Mouse (Mus musculus): ENCODE results near the gene Gsk3a. TPM values are rescaled to one million over a fixed set of nuclear protein-coding genes. Genes with fewer than 3 reads are reported as not detected.

Gene Gsk3a
- polyA plus RNA-seq, 2 experiments = 8.4 to 48.6 TPM

DNA sequence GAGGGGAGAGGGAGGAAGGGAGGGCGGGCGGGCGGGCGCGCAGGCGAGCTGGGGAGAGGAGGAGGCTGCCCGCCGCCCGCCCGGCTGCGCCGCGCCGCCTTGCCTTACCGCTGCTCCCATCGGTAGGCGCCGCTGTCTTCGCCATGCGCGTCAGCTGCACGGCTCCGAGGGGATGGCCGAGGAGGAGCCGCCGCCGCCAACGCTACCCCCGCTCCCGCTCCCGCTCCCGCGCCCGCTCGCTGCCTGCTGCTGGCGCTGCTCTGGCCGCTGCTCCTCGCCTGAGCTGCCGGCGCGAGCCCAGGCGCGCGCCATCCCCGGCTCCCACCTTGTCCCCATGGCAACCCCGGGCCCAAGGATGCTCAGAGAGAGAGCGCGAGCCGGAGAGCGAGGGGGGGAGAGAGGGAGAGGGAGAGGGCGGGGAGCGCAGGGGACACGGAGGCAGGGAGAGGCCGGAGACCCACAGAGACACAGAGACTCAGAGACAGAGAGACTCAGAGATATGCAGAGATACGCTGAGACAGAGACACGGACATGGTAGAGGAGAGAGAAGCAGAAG lies 58.0 kb downstream of the Gsk3a start, which contains the start of gene Pou2f2:
Pou2f2 (minus strand) TSS at position 121 of the 556 bp plus-strand sequence.
- WGBS (ENCODE audit: insufficient replicate concordance) = under 1% methylated on average over 45 of the region's 56 CpGs
- H3K9ac ChIP-seq (replicated peaks) = no peak within 1 kb of the TSS
- no peaks in the 10 kb centered on the region for H3K9me3 ChIP-seq (ENCODE audit: control insufficient read depth, low read length)
- 0 out of 2 replicates have a peak, but pooled peaks have one; percentile 37 for ATAC-seq (ENCODE audit: insufficient read depth)
- no peaks in the 10 kb centered on the region for H3K36me3 ChIP-seq (replicated peaks; ENCODE audit: control insufficient read depth, insufficient read depth, low read depth)
- H3K27ac ChIP-seq = no peak within 1 kb of the TSS
- DNase-seq (ENCODE audit: low read depth in 3 of 3, low spot score in 3 of 3) = no peak
- H3K4me3 ChIP-seq (ENCODE audit: insufficient read depth in 1 of 2, low read depth in 2 of 2, low read length in 2 of 2) = peak within 1 kb of the TSS; percentile 8 to 33; a peak in 3 of 4 replicates
- no peak for TF ChIP-seq EP300 (IDR thresholded peaks at IDR 0.05; ENCODE audit: low read depth)
- peak; percentile 31 for TF ChIP-seq CTCF (IDR thresholded peaks at IDR 0.05; ENCODE audit: low read depth)
- peaks cover 0 to 2% of the 10 kb centered on the region in 2 experiments; a peak in 2 of 4 replicates for H3K4me1 ChIP-seq (replicated peaks; ENCODE audit: control insufficient read depth in 2 of 2, insufficient read depth in 2 of 2, low read length in 1 of 2)
- H3K27me3 ChIP-seq (ENCODE audit: control insufficient read depth, insufficient read depth, low read length) = peaks cover 78% of the 10 kb centered on the region
- H3K4me2 ChIP-seq (ENCODE audit: low read depth) = peak within 1 kb of the TSS; percentile 45

DNA sequence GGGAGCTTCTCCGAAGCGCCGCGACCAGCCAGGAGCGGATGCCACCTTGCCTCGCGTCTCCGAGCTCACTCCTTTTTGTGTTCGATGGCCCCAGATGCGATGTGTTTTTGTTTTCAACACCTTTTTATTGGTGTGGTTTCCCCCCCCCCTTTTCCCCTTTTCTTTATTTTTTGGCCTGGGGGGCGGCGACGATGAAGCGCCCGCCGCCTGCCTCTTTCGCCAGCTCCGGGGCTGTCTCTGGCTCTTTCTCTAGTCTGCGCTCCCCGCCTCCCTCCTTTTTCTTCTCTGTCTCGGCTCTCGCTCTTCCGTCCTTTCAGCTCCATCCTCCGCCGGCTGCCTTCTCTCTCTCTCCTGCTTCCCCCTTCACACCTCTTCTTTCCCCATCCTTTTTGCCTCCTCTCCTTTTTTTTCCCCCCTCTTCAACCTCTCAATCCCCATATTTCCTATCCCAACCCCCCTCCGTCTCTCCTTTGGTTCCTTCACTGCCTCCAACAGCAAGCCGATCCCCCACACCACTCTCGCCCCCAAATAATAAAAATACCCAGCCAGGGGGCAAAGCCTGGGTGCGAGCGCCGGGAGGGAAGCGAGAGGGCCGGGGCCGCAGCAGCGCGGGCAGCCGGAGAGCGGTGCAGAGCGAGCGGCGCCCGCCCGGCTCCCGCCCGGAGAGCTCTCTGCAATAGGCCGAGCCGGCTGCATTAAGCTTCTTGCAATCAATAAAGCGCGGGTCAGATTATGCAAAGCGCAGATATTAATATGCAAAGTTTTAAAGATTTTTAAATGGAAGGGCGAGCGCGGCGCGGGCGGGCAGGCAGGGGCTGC lies 58.7 kb downstream of the Gsk3a start:
- no peak overlapping the region for H3K9ac ChIP-seq (replicated peaks)
- DNase-seq (ENCODE audit: low read depth in 3 of 3, low spot score in 3 of 3) (no peak), ATAC-seq (ENCODE audit: insufficient read depth) (no peak)
- peak overlapping the region; percentile 45 for H3K4me2 ChIP-seq (ENCODE audit: low read depth)
- H3K36me3 ChIP-seq (replicated peaks; ENCODE audit: control insufficient read depth, insufficient read depth, low read depth) = no peaks in the 10 kb centered on the region
- H3K27me3 ChIP-seq (ENCODE audit: control insufficient read depth, insufficient read depth, low read length) = peaks cover 78% of the 10 kb centered on the region
- H3K4me3 ChIP-seq (ENCODE audit: insufficient read depth in 1 of 2, low read depth in 2 of 2, low read length in 2 of 2) = peak overlapping the region in 1 of 2 experiments; percentile 33; a peak in 2 of 4 replicates
- peaks cover 0 to 2% of the 10 kb centered on the region in 2 experiments; a peak in 1 of 4 replicates for H3K4me1 ChIP-seq (replicated peaks; ENCODE audit: control insufficient read depth in 2 of 2, insufficient read depth in 2 of 2, low read length in 1 of 2)
- WGBS (ENCODE audit: insufficient replicate concordance) = 2% methylated on average over 56 of the region's 56 CpGs
- H3K9me3 ChIP-seq (ENCODE audit: control insufficient read depth, low read length) = no peaks in the 10 kb centered on the region
- TF ChIP-seq EP300 (IDR thresholded peaks at IDR 0.05; ENCODE audit: low read depth) (no peak), CTCF (IDR thresholded peaks at IDR 0.05; ENCODE audit: low read depth) (no peak)
- H3K27ac ChIP-seq = no peak overlapping the region

DNA sequence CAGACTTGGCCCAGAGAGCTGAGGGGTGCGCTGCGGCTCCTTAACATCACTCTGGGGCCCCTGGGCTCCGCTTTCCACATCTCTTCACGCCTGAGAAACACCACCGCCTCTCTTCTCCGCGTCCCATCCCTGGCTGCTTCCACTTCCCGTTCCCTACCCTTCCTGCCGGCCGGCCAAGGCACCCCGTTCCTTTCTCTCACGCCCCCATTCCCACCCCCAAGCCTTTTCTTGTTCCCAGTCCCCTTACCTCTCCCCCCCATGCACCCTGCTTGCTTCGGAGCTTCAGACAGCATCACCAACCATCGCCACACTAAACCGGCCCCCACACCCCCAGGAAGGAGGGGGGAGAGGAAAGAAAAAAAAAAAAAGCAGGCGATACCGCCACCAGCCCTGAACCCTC lies 59.3 kb downstream of the Gsk3a start:
- H3K4me1 ChIP-seq (replicated peaks; ENCODE audit: control insufficient read depth in 2 of 2, insufficient read depth in 2 of 2, low read length in 1 of 2) = peaks cover 0 to 2% of the 10 kb centered on the region in 2 experiments; a peak in 1 of 4 replicates
- H3K9me3 ChIP-seq (ENCODE audit: control insufficient read depth, low read length) = no peaks in the 10 kb centered on the region
- H3K27ac ChIP-seq = no peak overlapping the region
- H3K9ac ChIP-seq (replicated peaks) = no peak overlapping the region
- WGBS (ENCODE audit: insufficient replicate concordance) = 2% methylated on average over 17 of the region's 17 CpGs
- no peak for TF ChIP-seq EP300 (IDR thresholded peaks at IDR 0.05; ENCODE audit: low read depth)
- TF ChIP-seq CTCF (IDR thresholded peaks at IDR 0.05; ENCODE audit: low read depth) = no peak
- no peak for ATAC-seq (ENCODE audit: insufficient read depth)
- H3K27me3 ChIP-seq (ENCODE audit: control insufficient read depth, insufficient read depth, low read length) = peaks cover 78% of the 10 kb centered on the region
- H3K4me2 ChIP-seq (ENCODE audit: low read depth) = no peak overlapping the region
- no peak for DNase-seq (ENCODE audit: low read depth in 3 of 3, low spot score in 3 of 3)
- no peak overlapping the region for H3K4me3 ChIP-seq (ENCODE audit: insufficient read depth in 1 of 2, low read depth in 2 of 2, low read length in 2 of 2)
- no peaks in the 10 kb centered on the region for H3K36me3 ChIP-seq (replicated peaks; ENCODE audit: control insufficient read depth, insufficient read depth, low read depth)

Small RNAs within 50 kb of the gene (microRNA-seq; reads per million reads assigned to microRNA genes)
- gene Mir7048 = not detected

Other genes with a start within 250 kb of the Gsk3a start
- 0.38 and 0.50 TPM in 2 replicates for gene Atp1a3, start 231.9 kb downstream of the Gsk3a start, polyA plus RNA-seq (2012; rRNA removed)
- gene Atp1a3, start 231.9 kb downstream of the Gsk3a start, polyA plus RNA-seq (2014; fragmentation: Nextera tagmentation; extraction: Ambion mirVana) = 0.60 and 0.68 TPM in 2 replicates
- 4.9 and 6.1 TPM in 2 replicates for gene Grik5, start 165.5 kb downstream of the Gsk3a start, polyA plus RNA-seq (2012; rRNA removed)
- gene Grik5, start 165.5 kb downstream of the Gsk3a start, polyA plus RNA-seq (2014; fragmentation: Nextera tagmentation; extraction: Ambion mirVana) = 0.37 and 0.54 TPM in 2 replicates
- gene Zfp574, start 165.3 kb downstream of the Gsk3a start, polyA plus RNA-seq (2012; rRNA removed) = 6.3 and 6.9 TPM in 2 replicates
- gene Zfp574, start 165.3 kb downstream of the Gsk3a start, polyA plus RNA-seq (2014; fragmentation: Nextera tagmentation; extraction: Ambion mirVana) = 6.6 and 7.3 TPM in 2 replicates
- gene Pou2f2, start 58.1 kb downstream of the Gsk3a start, polyA plus RNA-seq (2012; rRNA removed) = 0.73 and 0.74 TPM in 2 replicates
- 0.94 and 1.5 TPM in 2 replicates for gene Pou2f2, start 58.1 kb downstream of the Gsk3a start, polyA plus RNA-seq (2014; fragmentation: Nextera tagmentation; extraction: Ambion mirVana)
- 26.9 and 27.9 TPM in 2 replicates for gene Dedd2, start 17.2 kb downstream of the Gsk3a start, polyA plus RNA-seq (2012; rRNA removed)
- 20.8 and 22.7 TPM in 2 replicates for gene Dedd2, start 17.2 kb downstream of the Gsk3a start, polyA plus RNA-seq (2014; fragmentation: Nextera tagmentation; extraction: Ambion mirVana)
- 4.6 and 4.9 TPM in 2 replicates for gene Zfp526, start 16.4 kb downstream of the Gsk3a start, polyA plus RNA-seq (2012; rRNA removed)
- gene Zfp526, start 16.4 kb downstream of the Gsk3a start, polyA plus RNA-seq (2014; fragmentation: Nextera tagmentation; extraction: Ambion mirVana) = 2.1 TPM in 2 replicates
- 8.5 and 9.8 TPM in 2 replicates for gene Erf, start 12.9 kb upstream of the Gsk3a start, polyA plus RNA-seq (2012; rRNA removed)
- 5.1 and 5.3 TPM in 2 replicates for gene Erf, start 12.9 kb upstream of the Gsk3a start, polyA plus RNA-seq (2014; fragmentation: Nextera tagmentation; extraction: Ambion mirVana)
- 14.0 and 14.8 TPM in 2 replicates for gene Cic, start 29.9 kb upstream of the Gsk3a start, polyA plus RNA-seq (2012; rRNA removed)
- 9.7 and 12.3 TPM in 2 replicates for gene Cic, start 29.9 kb upstream of the Gsk3a start, polyA plus RNA-seq (2014; fragmentation: Nextera tagmentation; extraction: Ambion mirVana)
- 26.2 and 29.4 TPM in 2 replicates for gene Pafah1b3, start 60.1 kb upstream of the Gsk3a start, polyA plus RNA-seq (2012; rRNA removed)
- gene Pafah1b3, start 60.1 kb upstream of the Gsk3a start, polyA plus RNA-seq (2014; fragmentation: Nextera tagmentation; extraction: Ambion mirVana) = 24.3 and 29.8 TPM in 2 replicates
- gene Prr19, start 63.6 kb upstream of the Gsk3a start, polyA plus RNA-seq (2012; rRNA removed) = 0.03 and 0.04 TPM in 2 replicates
- not detected in 2 replicates for gene Prr19, start 63.6 kb upstream of the Gsk3a start, polyA plus RNA-seq (2014; fragmentation: Nextera tagmentation; extraction: Ambion mirVana)
- gene Tmem145, start 68.3 kb upstream of the Gsk3a start, polyA plus RNA-seq (2012; rRNA removed) = 0.23 TPM in 1 of 2 replicates, not detected in the other
- not detected in 2 replicates for gene Tmem145, start 68.3 kb upstream of the Gsk3a start, polyA plus RNA-seq (2014; fragmentation: Nextera tagmentation; extraction: Ambion mirVana)
- gene Megf8, start 79.3 kb upstream of the Gsk3a start, polyA plus RNA-seq (2012; rRNA removed) = 1.3 TPM in 2 replicates
- gene Megf8, start 79.3 kb upstream of the Gsk3a start, polyA plus RNA-seq (2014; fragmentation: Nextera tagmentation; extraction: Ambion mirVana) = 0.53 and 0.71 TPM in 2 replicates
- gene Cnfn, start 131.9 kb upstream of the Gsk3a start, polyA plus RNA-seq (2012; rRNA removed) = not detected in 2 replicates
- gene Cnfn, start 131.9 kb upstream of the Gsk3a start, polyA plus RNA-seq (2014; fragmentation: Nextera tagmentation; extraction: Ambion mirVana) = not detected in 2 replicates
- 2.3 TPM in 2 replicates for gene Lipe, start 160.9 kb upstream of the Gsk3a start, polyA plus RNA-seq (2012; rRNA removed)
- gene Lipe, start 160.9 kb upstream of the Gsk3a start, polyA plus RNA-seq (2014; fragmentation: Nextera tagmentation; extraction: Ambion mirVana) = 0.38 and 0.72 TPM in 2 replicates
- gene Cxcl17, start 175.0 kb upstream of the Gsk3a start, polyA plus RNA-seq (2012; rRNA removed) = not detected in 2 replicates
- not detected in 2 replicates for gene Cxcl17, start 175.0 kb upstream of the Gsk3a start, polyA plus RNA-seq (2014; fragmentation: Nextera tagmentation; extraction: Ambion mirVana)
- 2.8 and 3.0 TPM in 2 replicates for gene Ceacam1, start 239.8 kb upstream of the Gsk3a start, polyA plus RNA-seq (2012; rRNA removed)
- 3.8 and 4.3 TPM in 2 replicates for gene Ceacam1, start 239.8 kb upstream of the Gsk3a start, polyA plus RNA-seq (2014; fragmentation: Nextera tagmentation; extraction: Ambion mirVana)

Measured in liver, embryonic 14.5 days (tissue).